Mouse (Mus musculus): ENCODE measurements around the gene Cox18.
"Not testable (repeated sequence)": the region's sequence is repeated elsewhere in the genome, so short reads cannot be mapped to it uniquely, and the experiment has no call there.

Cox18 gene

GRCm38 (mm10) chr5:90223534-90224381 is at the start of gene Cox18:
Cox18 (minus strand) TSS chr5:90224001.
- DNase-seq, result peak; percentile 98

- not testable (repeated sequence) for DNase-seq
Measured at GRCm38 (mm10) chr5:90262230-90262629, 38.4 kb upstream of the Cox18 start.

GRCm38 (mm10) chr5:90257023-90257422 is 33.2 kb upstream of the Cox18 start:
- DNase-seq, result no peak

- DNase-seq, result no peak
Measured at GRCm38 (mm10) chr5:90247503-90247902, 23.7 kb upstream of the Cox18 start.

GRCm38 (mm10) chr5:90246987-90247386 is 23.2 kb upstream of the Cox18 start:
- no peak for DNase-seq

- DNase-seq, result no peak
Measured at GRCm38 (mm10) chr5:90246567-90246966, 22.8 kb upstream of the Cox18 start.

- no peak for DNase-seq
Measured at GRCm38 (mm10) chr5:90245416-90245815, 21.6 kb upstream of the Cox18 start.

- no peak for DNase-seq
Measured at GRCm38 (mm10) chr5:90235217-90235616, 11.4 kb upstream of the Cox18 start.

- DNase-seq, result no peak
Measured at GRCm38 (mm10) chr5:90233305-90233704, 9.5 kb upstream of the Cox18 start.

- no peak for DNase-seq
Measured at GRCm38 (mm10) chr5:90229760-90230159, 6.0 kb upstream of the Cox18 start.

- DNase-seq, result no peak
Measured at GRCm38 (mm10) chr5:90226696-90227095, 2.9 kb upstream of the Cox18 start.

- DNase-seq, result no peak
Measured at GRCm38 (mm10) chr5:90224730-90225129, 929 bp upstream of the Cox18 start.

- DNase-seq, result no peak
Measured at GRCm38 (mm10) chr5:90222937-90223336, 864 bp downstream of the Cox18 start.

- no peak for DNase-seq
Measured at GRCm38 (mm10) chr5:90217791-90218190, 6.0 kb downstream of the Cox18 start.

GRCm38 (mm10) chr5:90217226-90217625 is 6.6 kb downstream of the Cox18 start:
- DNase-seq, result no peak

- no peak for DNase-seq
Measured at GRCm38 (mm10) chr5:90213356-90213755, 10.4 kb downstream of the Cox18 start.

GRCm38 (mm10) chr5:90203168-90203567 is 20.6 kb downstream of the Cox18 start:
- DNase-seq, result peak; percentile 12

GRCm38 (mm10) chr5:90202447-90203117 is 21.2 kb downstream of the Cox18 start:
- no peak for DNase-seq

GRCm38 (mm10) chr5:90199922-90200632 is 23.7 kb downstream of the Cox18 start:
- no peak for DNase-seq

- DNase-seq, result peak; percentile 49
Measured at GRCm38 (mm10) chr5:90194831-90195230, 29.0 kb downstream of the Cox18 start.

GRCm38 (mm10) chr5:90182782-90183181 is 41.0 kb downstream of the Cox18 start:
- no peak for DNase-seq

- DNase-seq, result no peak
Measured at GRCm38 (mm10) chr5:90179094-90179493, 44.7 kb downstream of the Cox18 start.

GRCm38 (mm10) chr5:90178116-90178515 is 45.7 kb downstream of the Cox18 start:
- DNase-seq, result no peak

All from kidney, adult 18-20 months (tissue).